Mouse (Mus musculus): ENCODE data around the gene Kif2a. TPM values are rescaled to one million over a fixed set of nuclear protein-coding genes. Genes with fewer than 3 reads are reported as not detected.

Gene Kif2a
- polyA plus RNA-seq, 1 experiment from 2014 or later, result 7.4 TPM

DNA sequence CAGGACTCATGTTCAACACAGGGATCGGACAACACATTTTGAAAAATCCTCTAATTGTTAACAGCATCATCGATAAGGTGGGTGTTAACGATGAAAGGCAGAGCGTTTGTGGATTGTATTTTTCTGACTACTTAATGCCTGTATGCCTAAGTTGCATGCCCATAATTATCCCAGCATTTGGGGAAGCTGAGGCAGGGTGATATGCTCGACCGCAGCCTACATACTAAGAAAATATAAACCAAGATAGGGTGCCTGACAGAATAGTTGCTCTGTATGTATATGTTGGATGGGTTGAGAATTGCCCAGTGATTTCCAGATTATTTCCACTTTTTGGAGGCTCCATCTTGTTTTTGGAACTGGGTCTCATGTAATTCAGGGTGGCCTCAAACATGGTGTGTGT is 74.3 kb downstream of the Kif2a start:
- Histone ChIP-seq H3K4me3 (ENCODE audit: low read length) (peak overlapping the region; percentile 84), H3K4me1 (ENCODE audit: control insufficient read depth, insufficient read depth, low read length) (peaks cover 14% of the 10 kb centered on the region), H3K36me3 (ENCODE audit: control insufficient read depth, insufficient read depth) (peaks cover 14% of the 10 kb centered on the region), H3K9ac (ENCODE audit: low read length) (peak overlapping the region; percentile 88), H3K27ac (ENCODE audit: low read length) (peak overlapping the region; percentile 77; the same call in 1 of the 2 replicates), H3K9me3 (replicated peaks; ENCODE audit: control insufficient read depth, low read length) (no peaks in the 10 kb centered on the region), H3K4me2 (ENCODE audit: low read depth, low read length) (peak overlapping the region; percentile 82), H3K27me3 (ENCODE audit: control insufficient read depth, insufficient read depth, low read length) (no peaks in the 10 kb centered on the region)
- WGBS, result 4% methylated on average over 6 of the region's 6 CpGs
- no peak for ATAC-seq (replicated peaks; ENCODE audit: extremely low read depth, insufficient read depth, low FRiP score)

GRCm38 (mm10) chr13:106946594-106947540 is 75.1 kb downstream of the Kif2a start, which contains the start of gene Dimt1:
TSS of gene Dimt1 (plus strand) at chr13:106947127.
- peaks cover 14% of the 10 kb centered on the region for H3K4me1 ChIP-seq (ENCODE audit: control insufficient read depth, insufficient read depth, low read length)
- under 1% methylated on average over 68 of the region's 68 CpGs for WGBS
- H3K4me3 ChIP-seq (ENCODE audit: low read length), result peak within 1 kb of the TSS; percentile 84

GRCm38 (mm10) chr13:106945518-106945917 is 76.4 kb downstream of the Kif2a start:
- no peaks in the 10 kb centered on the region for H3K9me3 ChIP-seq (replicated peaks; ENCODE audit: control insufficient read depth, low read length)
- peaks cover 14% of the 10 kb centered on the region for H3K4me1 ChIP-seq (ENCODE audit: control insufficient read depth, insufficient read depth, low read length)
- no peak for ATAC-seq (replicated peaks; ENCODE audit: extremely low read depth, insufficient read depth, low FRiP score)
- WGBS, result 75% methylated on average over 9 of the region's 9 CpGs
- no peak overlapping the region for H3K4me3 ChIP-seq (ENCODE audit: low read length)
- H3K27me3 ChIP-seq (ENCODE audit: control insufficient read depth, insufficient read depth, low read length), result no peaks in the 10 kb centered on the region
- no peak overlapping the region for H3K27ac ChIP-seq (ENCODE audit: low read length)
- H3K36me3 ChIP-seq (ENCODE audit: control insufficient read depth, insufficient read depth), result peaks cover 5% of the 10 kb centered on the region; the same call in 1 of the 2 replicates
- no peak overlapping the region for H3K4me2 ChIP-seq (ENCODE audit: low read depth, low read length)
- no peak overlapping the region for H3K9ac ChIP-seq (ENCODE audit: low read length)

More at GRCm38 (mm10) chr13:106946594-106947540, 75.1 kb downstream of the Kif2a start, which contains the start of gene Dimt1:
- H3K27ac ChIP-seq (ENCODE audit: low read length), result peak within 1 kb of the TSS; percentile 77
- no peaks in the 10 kb centered on the region for H3K9me3 ChIP-seq (replicated peaks; ENCODE audit: control insufficient read depth, low read length)
- H3K9ac ChIP-seq (ENCODE audit: low read length), result peak within 1 kb of the TSS; percentile 88
- peak within 1 kb of the TSS; percentile 83 for H3K4me2 ChIP-seq (ENCODE audit: low read depth, low read length)
- ATAC-seq (replicated peaks; ENCODE audit: extremely low read depth, insufficient read depth, low FRiP score), result peak; percentile 99
- peaks cover 10% of the 10 kb centered on the region; the same call in 1 of the 2 replicates for H3K36me3 ChIP-seq (ENCODE audit: control insufficient read depth, insufficient read depth)
- H3K27me3 ChIP-seq (ENCODE audit: control insufficient read depth, insufficient read depth, low read length), result no peaks in the 10 kb centered on the region

DNA sequence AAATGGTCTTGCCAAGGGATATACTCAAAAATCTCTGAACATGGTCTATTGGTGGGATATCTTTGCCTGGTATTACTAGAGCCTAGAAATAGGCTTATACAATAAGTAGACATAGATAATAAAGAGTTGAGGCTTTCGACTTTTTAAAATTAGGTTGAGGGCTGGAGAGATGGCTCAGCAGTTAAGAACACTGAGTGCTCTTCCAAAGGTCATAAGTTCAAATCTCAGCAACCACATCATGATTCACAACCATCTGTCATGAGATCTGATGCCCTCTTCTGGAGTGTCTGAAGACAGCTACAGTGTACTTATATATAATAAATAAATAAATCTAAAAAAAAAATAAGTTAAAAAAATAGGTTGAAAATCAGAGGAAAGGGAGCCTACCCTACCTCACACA is 79.2 kb downstream of the Kif2a start:
- no peaks in the 10 kb centered on the region for H3K27me3 ChIP-seq (ENCODE audit: control insufficient read depth, insufficient read depth, low read length)
- H3K36me3 ChIP-seq (ENCODE audit: control insufficient read depth, insufficient read depth), result no peaks in the 10 kb centered on the region
- no peak overlapping the region for H3K27ac ChIP-seq (ENCODE audit: low read length)
- no peak overlapping the region for H3K4me2 ChIP-seq (ENCODE audit: low read depth, low read length)
- 74% methylated on average over 1 of the region's 1 CpGs for WGBS
- H3K9me3 ChIP-seq (replicated peaks; ENCODE audit: control insufficient read depth, low read length), result no peaks in the 10 kb centered on the region
- H3K4me1 ChIP-seq (ENCODE audit: control insufficient read depth, insufficient read depth, low read length), result peaks cover 5% of the 10 kb centered on the region; the same call in 1 of the 2 replicates
- no peak for ATAC-seq (replicated peaks; ENCODE audit: extremely low read depth, insufficient read depth, low FRiP score)
- no peak overlapping the region for H3K4me3 ChIP-seq (ENCODE audit: low read length)
- no peak overlapping the region for H3K9ac ChIP-seq (ENCODE audit: low read length)

DNA sequence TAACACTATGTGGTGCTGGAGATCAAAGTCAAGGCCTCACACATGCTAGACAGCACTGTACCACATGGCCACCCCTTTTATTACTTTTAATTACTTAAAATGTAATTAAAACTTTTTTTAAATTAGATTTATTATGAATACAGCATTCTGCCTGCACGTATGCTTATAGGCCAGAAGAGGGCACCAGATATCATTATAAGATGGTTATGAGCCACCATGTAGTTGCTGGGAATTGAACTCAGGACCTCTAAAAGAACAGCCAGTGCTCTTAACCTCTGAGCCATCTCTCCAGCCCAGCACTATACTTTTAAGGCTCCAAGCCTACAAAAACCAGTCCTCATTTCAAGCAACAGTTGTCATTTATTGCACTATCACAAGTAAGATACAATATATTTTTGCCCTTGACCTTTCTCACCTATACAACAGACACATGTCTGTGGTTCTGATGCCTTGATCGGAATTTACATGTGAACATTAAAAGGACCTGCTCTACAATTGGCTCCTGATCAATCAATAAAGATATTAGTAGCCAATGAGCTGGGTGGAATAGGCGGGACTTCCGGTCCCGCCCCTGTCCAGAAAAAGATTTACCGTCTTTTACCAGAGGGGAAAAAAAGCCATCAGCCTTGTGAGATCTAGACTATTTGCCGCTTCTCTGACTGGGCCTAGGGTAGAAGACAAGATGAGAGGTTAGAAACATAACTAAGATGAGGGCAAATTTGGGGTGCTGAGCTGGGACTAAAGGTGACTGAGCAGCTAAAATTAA is 80.5 kb downstream of the Kif2a start:
- Histone ChIP-seq H3K27ac (ENCODE audit: low read length) (no peak overlapping the region), H3K4me1 (ENCODE audit: control insufficient read depth, insufficient read depth, low read length) (peaks cover 4% of the 10 kb centered on the region; the same call in 1 of the 2 replicates), H3K9me3 (replicated peaks; ENCODE audit: control insufficient read depth, low read length) (no peaks in the 10 kb centered on the region), H3K36me3 (ENCODE audit: control insufficient read depth, insufficient read depth) (no peaks in the 10 kb centered on the region), H3K4me3 (ENCODE audit: low read length) (no peak overlapping the region), H3K4me2 (ENCODE audit: low read depth, low read length) (no peak overlapping the region), H3K9ac (ENCODE audit: low read length) (no peak overlapping the region), H3K27me3 (ENCODE audit: control insufficient read depth, insufficient read depth, low read length) (no peaks in the 10 kb centered on the region)
- 24% methylated on average over 7 of the region's 7 CpGs for WGBS
- ATAC-seq (replicated peaks; ENCODE audit: extremely low read depth, insufficient read depth, low FRiP score), result no peak

GRCm38 (mm10) chr13:106937138-106937472 is 84.8 kb downstream of the Kif2a start:
- H3K27me3 ChIP-seq (ENCODE audit: control insufficient read depth, insufficient read depth, low read length), result no peaks in the 10 kb centered on the region
- peak overlapping the region; percentile 92 for H3K4me3 ChIP-seq (ENCODE audit: low read length)
- ATAC-seq (replicated peaks; ENCODE audit: extremely low read depth, insufficient read depth, low FRiP score), result no peak
- peaks cover 14% of the 10 kb centered on the region; the same call in 1 of the 2 replicates for H3K4me1 ChIP-seq (ENCODE audit: control insufficient read depth, insufficient read depth, low read length)
- H3K4me2 ChIP-seq (ENCODE audit: low read depth, low read length), result peak overlapping the region; percentile 81
- no peaks in the 10 kb centered on the region for H3K36me3 ChIP-seq (ENCODE audit: control insufficient read depth, insufficient read depth)
- no peak overlapping the region; the same call in 1 of the 2 replicates for H3K27ac ChIP-seq (ENCODE audit: low read length)
- H3K9me3 ChIP-seq (replicated peaks; ENCODE audit: control insufficient read depth, low read length), result no peaks in the 10 kb centered on the region
- WGBS, result 24% methylated on average over 7 of the region's 7 CpGs
- peak overlapping the region; percentile 93 for H3K9ac ChIP-seq (ENCODE audit: low read length)

GRCm38 (mm10) chr13:106936256-106937137 is 85.4 kb downstream of the Kif2a start, which contains the start of gene Ipo11:
TSS of gene Ipo11 (minus strand) at chr13:106936958.
- peak within 1 kb of the TSS; percentile 92 for H3K4me3 ChIP-seq (ENCODE audit: low read length)
- 0% methylated on average over 84 of the region's 84 CpGs for WGBS
- H3K9ac ChIP-seq (ENCODE audit: low read length), result peak within 1 kb of the TSS; percentile 93
- peak within 1 kb of the TSS; percentile 88 for H3K27ac ChIP-seq (ENCODE audit: low read length)
- ATAC-seq (replicated peaks; ENCODE audit: extremely low read depth, insufficient read depth, low FRiP score), result peak; percentile 95
- peak within 1 kb of the TSS; percentile 83 for H3K4me2 ChIP-seq (ENCODE audit: low read depth, low read length)
- no peaks in the 10 kb centered on the region for H3K36me3 ChIP-seq (ENCODE audit: control insufficient read depth, insufficient read depth)
- H3K9me3 ChIP-seq (replicated peaks; ENCODE audit: control insufficient read depth, low read length), result no peaks in the 10 kb centered on the region
- no peaks in the 10 kb centered on the region for H3K27me3 ChIP-seq (ENCODE audit: control insufficient read depth, insufficient read depth, low read length)
- peaks cover 14% of the 10 kb centered on the region; the same call in 1 of the 2 replicates for H3K4me1 ChIP-seq (ENCODE audit: control insufficient read depth, insufficient read depth, low read length)

- WGBS, result 5% methylated on average over 9 of the region's 9 CpGs
Measured at GRCm38 (mm10) chr13:106935871-106936255, 86.1 kb downstream of the Kif2a start.

More at GRCm38 (mm10) chr13:106935871-106936255, 86.1 kb downstream of the Kif2a start:
- peak overlapping the region; percentile 88 for H3K27ac ChIP-seq (ENCODE audit: low read length)
- H3K4me3 ChIP-seq (ENCODE audit: low read length), result peak overlapping the region; percentile 92
- no peaks in the 10 kb centered on the region for H3K9me3 ChIP-seq (replicated peaks; ENCODE audit: control insufficient read depth, low read length)
- peaks cover 14% of the 10 kb centered on the region; the same call in 1 of the 2 replicates for H3K4me1 ChIP-seq (ENCODE audit: control insufficient read depth, insufficient read depth, low read length)
- no peaks in the 10 kb centered on the region for H3K27me3 ChIP-seq (ENCODE audit: control insufficient read depth, insufficient read depth, low read length)
- no peaks in the 10 kb centered on the region for H3K36me3 ChIP-seq (ENCODE audit: control insufficient read depth, insufficient read depth)
- H3K4me2 ChIP-seq (ENCODE audit: low read depth, low read length), result peak overlapping the region; percentile 83
- H3K9ac ChIP-seq (ENCODE audit: low read length), result peak overlapping the region; percentile 93
- ATAC-seq (replicated peaks; ENCODE audit: extremely low read depth, insufficient read depth, low FRiP score), result no peak
